Mouse (Mus musculus) frontal cortex, postnatal 14 days (tissue): Measurements from ENCODE around the gene Rex1bd.

Experiments
- DNase-seq, 2 experiments: peaks; one replicate each; pipeline ENCODE4 v3.0.0; 2022; ENCODE audit warnings: low spot score in 2 of 2

Gene Rex1bd

DNA sequence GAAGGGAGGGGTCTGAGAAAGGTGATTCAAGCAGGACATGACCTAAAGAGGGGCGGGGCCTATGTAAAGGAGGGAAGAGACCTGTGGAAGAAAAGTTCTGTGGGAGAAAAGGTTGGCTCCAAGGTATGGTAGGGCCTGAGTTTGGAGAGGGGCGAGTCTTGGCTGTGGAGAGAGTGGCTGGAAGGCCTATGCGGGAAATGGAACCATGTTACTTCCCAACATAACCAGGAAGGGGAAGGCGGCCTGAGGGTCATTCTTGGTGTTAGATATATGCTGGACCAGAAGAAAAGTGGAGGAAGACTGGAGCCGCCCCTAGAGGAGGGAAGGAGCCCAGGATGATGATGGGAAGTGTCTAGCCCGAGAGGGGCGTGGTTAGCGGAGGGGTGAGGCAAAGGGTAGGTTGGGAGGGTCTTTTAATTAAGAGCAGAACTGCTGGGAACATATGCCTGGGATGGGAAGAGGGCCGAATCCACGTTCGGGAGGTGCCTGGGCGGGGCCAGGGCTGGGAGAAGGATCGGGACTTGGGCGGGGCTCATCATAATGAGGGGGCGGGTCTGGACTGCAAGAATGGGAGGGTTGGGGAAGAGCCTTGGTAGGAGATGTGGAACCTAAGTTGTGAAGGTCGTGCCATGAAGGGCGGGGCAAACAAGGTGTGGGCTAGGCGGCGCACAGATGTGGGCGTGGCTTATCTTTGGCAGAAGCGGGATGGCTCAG is 29.1 kb downstream of the Rex1bd start:
- DNase-seq, result no peak

DNA sequence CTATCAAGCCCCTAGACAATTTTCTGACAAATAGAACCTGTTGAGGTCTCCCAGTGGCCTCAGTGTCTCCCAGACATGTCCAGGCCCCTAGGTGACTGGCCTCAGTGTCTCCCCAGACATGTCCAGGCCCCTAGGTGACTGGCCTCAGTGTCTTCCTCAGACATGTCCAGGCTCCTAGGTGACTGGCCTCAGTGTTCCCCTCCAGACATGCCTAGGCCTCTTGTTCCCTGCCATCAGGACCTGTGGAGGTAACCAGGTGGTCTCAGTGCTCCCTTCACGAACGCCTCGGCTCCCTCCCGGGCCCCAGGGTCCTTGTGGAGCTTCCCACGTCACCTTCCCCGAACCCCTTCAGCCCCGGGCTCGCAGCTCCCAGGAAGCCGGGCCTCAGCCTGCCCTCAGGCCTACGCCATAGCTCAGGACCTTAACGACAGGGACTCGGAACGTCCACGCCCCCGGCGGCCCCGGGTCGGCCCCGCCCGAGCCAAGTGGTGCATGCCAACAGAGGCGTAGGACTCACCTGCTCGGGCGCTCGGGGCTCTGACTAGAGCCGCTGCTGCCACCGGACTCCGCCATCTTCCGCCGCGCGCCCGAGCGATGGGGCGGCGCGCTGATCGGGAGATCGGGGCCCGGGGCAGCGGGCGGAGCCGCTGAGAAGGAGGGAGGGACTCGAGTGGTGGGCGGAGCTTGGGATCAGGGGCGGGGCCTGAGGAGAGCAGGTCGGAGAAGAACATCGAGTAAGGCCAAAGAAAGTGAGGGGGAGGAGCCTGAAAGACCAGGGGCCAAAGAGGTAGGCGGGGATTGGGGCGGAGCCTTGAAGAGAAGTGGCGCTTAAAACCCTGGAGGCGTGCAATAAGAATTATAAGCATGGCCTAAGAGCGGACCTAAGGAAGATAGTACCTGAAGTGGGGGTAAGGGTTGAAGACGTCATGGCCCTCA is 30.0 kb downstream of the Rex1bd start, which contains the start of gene Klhl26:
TSS of gene Klhl26 (minus strand) at position 636 of the 936 bp plus-strand sequence.
- peak; percentile 83 to 90 for DNase-seq

DNA sequence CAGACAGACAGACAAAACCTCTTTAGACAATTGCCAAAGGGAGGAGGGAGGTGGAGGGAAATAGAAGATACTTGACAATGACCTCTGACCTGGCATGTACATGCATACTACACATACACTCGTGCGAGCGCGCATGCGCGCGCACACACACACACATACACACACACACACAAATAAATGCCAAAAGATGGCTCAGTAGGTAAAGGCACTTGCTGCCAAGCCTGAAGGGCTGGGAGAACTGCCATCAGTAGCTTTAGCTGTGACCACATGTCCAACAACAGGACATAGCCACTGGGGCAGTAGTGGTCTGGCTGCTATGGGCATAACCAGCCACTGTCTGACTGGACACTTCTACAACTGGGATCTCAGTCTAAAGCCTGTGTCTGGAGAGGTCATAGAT is 34.7 kb downstream of the Rex1bd start:
- DNase-seq, result no peak

DNA sequence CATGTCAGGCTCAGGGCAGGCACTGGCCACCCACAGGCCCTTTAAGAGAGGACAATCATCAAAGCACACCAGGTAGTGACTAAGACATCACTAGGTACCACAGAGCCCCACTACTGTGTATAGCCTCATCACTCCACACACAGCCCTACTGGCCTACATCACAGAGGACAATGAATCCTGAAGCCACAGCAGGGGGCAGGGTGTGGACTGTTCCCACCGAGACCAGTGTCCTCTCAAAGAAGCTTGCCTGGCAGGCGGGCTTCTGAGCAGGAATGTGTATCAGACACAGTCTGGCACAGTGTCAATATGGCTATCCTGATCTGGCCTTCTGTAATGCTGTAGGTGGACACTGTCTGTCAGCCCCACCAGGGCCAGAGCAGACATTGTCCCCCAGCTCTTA is 36.6 kb downstream of the Rex1bd start:
- DNase-seq, result no peak

DNA sequence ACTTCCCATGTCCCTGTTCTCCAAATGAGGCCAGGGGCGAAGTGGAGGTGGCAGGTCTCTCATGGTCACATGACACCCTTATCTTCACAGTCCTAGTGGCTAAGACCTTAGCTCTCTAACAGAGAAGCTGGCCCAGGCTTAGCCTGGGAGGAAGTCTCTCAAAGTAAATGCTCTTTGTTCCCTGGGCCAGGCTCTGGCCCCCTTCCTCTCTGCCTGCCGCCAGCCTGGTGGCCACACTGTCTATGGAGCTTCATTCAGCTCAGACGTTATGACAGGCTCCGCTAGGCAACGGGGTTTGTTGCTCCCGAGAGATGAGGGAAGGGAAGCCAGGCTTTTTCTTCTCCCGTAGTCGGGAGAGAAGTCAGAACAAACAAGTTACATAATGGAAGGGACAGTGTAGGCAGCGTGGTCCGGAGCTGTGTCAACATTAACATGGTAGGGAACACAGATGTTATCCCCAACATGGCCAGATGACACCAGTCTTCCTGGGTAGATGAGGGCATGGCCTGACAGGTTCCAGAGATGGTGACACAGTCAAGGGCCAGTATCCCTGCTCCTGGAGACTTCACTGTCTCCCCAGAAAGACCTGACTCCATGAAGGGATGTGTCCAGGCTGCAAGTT is 37.1 kb downstream of the Rex1bd start:
- no peak for DNase-seq

DNA sequence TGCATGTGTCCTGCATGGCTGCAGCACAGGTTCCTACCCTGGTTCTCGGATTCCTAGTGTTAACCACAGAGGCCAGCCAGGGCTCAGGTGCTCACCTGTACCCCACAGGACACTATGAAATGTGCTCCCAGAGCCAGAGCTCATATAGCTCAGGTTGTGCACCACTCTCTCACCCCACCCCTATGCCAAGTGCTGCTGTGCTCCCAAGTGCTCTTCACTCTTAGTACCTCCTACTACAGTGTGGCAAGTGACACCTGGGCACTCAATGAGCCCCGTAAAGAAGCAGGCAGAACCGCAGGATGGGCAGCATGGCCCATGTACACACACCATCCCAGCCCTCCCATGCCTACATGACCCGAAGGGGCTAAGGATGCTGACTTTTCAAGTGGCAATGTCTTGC is 37.8 kb downstream of the Rex1bd start:
- DNase-seq, result no peak

DNA sequence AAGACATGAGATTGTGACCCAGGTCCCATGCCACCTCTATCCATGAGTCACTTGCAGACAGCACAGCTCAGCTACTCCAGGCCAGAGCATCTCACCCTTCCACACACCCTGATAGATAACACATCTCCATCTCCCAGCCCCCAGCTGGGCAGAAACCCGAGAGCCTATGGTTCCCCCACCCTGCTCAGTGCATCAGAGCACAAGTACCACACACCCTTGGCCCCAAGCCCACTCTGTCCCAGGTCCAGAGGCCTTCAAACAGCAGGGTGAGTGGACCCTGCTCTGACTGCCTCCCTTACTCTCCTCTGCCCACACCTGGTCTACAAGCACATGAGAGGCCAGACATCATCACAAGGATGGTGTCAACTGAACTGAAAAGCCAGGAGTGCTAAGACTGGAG is 38.6 kb downstream of the Rex1bd start:
- no peak for DNase-seq

DNA sequence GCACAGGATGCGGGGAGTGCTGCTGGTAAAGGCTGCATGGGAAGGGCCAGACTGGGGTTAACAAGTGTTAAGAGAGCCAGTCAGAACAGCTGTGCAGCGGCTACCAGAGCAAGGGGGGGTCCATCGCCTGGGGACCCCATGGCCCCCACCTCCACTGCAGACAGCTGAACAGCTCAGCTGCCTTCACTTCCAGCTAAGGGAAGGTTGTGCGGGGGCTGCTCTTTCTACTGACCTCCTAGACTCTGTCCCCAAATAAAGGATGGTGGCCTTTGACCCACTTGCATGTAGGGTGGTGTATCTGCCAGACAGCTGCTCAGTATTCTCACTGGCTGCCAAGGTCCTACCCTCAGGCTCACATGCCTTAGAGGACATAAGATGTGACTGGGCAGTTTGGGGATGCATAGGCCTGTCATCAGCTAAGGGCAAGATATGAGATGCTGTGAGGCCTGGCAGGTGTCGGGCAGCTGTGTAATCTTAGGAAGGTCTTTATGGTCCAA is 39.3 kb downstream of the Rex1bd start:
- no peak for DNase-seq

DNA sequence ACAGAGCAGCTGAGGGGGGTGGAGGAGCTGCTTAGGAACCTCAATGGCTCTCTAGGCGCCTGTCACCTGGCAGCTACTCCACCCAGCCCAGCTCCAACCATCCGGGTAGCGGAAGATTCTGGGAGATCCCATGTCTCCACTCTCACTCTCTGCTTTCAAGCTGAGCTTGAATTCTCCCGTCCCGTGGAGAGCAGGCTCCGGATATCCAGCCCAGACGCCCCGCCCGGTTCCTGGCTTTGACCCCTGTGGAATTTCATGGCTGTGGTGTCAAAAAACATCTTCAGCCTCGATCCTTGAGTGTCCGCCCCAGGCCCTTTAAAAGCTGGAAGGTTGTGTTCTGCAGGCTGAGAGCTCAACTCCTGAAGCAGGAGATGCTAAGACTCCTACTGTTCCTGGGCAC is 39.8 kb downstream of the Rex1bd start:
- no peak for DNase-seq

DNA sequence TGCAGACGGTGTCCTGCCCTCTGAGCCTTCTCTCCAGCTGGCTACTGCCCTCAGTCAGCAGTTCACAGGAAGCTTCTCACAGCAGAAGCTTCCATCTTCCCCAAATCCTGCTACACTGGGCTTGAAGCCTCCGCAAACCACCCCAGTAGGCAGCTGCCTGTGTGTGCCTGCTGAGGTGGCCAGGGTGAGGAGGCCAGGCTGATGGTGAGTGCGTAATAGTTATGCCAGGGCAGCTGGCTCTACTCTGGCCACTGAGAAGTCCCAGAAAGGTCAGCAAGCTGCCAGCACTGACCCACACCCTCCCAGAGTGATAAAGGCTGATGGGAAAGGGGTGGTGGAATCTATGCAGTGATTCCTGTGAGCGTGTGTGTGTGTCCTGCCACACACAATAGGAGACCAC is 40.2 kb downstream of the Rex1bd start:
- no peak for DNase-seq

DNA sequence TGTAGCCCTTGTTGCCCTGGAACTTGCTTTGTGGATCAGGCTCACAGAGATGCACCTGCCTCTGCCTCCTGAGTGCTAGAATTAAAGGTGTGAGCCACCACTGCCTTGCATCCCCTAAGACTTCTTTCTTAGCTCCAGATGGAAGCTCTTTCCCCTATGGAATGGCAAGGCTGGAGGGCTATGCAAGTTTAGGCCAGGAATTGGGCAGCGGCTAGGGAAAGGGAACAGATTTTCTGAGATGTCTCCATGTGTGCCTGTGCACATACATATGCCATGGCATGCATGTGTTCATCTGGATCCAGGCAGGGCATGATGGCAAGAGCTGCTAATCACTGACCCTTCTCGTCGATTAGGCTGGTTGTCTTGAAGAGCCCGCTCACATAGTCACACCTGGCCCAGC is 40.9 kb downstream of the Rex1bd start:
- no peak for DNase-seq

DNA sequence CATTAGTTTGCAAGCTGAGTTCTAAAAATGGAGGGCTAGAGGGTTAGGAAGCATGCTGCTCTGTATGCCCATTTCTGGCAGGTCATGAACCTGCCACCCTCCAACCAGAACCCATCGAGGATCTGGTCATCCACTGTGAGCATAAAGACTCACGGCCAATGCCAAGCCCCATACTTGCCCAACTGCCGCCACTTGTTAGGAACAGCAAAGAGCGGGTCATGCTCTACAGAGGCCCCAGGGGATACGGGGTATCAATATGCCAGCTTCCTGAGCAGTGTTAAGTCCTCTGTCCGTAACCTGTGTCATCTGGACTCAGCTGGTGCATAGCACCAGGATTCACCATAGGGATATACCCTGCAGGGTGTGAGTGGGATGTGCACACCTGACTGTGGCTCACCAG is 42.4 kb downstream of the Rex1bd start:
- DNase-seq, result no peak

DNA sequence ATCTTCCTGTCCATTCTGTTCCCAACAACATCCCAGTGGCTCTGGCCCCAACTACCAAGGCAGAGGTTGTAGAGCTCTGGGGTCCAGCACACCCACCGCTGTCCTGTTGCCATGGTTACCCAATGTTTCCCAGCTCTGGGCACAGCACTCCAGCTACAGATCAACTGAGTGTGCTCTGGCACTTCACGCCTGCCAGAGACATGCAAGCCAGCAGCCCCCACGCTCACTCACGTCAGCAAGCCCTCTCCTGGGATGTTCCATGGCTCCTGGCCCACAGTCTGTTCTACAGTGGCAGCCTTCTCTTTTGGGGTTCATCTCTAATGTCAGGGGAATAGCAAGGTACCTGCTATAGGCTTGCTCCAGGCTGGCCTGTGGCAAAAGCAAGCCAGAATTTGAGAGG is 43.2 kb downstream of the Rex1bd start:
- no peak for DNase-seq

DNA sequence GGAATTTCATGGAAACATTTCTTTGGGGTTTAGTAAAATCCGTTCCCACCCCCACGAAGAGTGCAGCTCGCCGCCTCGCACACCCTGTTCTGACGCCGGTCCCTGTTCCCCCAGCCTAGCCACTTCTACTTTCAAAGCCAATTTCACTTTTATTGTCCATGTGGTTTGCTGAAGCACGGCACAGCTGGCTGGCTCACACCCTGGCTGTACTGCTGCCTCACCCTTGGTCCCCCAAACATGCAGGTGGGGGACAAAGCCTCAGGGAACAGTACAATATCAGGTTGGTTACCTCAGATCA is 44.1 kb downstream of the Rex1bd start:
- DNase-seq, result no peak

DNA sequence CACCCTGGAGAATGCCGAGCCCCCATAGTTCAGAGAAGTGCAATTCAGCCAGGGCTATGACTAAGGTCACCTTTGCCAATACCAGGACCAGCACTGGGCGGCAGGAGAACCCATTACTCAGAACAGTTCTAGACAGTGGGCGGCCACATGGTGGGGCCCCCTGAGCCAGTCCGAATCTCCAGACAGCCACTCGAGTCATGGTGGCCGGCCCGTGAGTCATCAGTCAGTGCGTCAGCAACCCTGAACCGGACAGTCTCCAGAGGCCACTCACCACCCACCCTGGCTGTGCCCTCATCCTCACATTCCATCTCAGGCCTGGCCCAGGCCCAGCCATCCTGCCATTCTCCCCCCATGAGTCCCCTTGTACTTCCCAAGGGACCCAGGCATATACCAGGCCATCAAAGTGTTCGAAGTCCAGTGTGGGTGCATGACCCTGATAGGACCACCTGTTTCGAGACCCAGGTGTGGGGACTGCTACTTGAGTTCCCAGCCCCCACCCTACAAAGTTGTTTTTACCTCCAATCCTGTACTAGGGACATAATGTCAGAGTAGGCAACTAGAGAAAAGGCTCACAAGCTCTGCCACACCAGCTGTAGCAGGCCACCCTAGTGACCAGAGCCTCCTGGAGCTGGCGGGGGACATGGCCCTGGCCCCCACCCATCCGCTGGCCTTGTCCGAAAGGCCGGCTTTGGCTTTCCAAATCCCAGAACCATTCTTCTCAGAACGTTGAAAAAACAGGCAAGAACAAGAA is 44.6 kb downstream of the Rex1bd start:
- no peak for DNase-seq

DNA sequence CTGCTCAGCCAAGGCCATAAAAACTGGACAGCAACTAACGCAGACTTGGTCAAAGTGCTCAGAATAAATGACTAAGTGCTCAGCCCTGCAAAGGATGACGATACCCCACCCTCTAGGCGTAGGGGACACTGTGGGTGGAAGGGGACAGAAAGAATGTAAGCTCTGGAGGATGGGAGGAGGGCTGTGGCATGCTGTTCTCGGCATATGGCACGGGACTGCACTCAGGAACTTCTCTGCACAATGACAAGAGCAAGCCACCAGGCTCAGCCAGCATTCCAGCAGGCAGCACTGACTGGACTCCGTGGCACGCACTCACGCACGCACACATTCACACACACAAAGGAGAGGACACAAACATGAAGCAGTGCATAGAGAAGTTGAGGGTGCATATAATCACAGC is 45.9 kb downstream of the Rex1bd start:
- no peak for DNase-seq

DNA sequence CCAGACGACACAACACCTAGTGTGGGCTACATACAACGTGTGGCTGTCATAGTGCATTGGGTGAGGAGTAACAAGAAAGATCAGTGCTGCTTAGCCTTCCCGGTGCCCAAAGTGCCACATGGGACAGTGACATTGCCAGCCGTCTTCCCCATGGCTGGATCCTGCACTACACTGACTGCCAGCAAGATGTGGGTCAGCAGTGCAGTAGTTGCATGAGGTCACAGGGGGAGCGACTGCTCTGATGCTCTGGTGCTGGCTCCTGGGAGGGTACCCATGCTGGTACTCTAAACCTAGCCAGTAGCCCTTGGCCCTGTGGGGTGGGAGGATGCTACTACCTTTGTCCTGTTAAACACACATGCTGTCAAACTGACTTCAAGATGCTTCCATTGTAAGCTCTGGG is 46.4 kb downstream of the Rex1bd start:
- no peak for DNase-seq

DNA sequence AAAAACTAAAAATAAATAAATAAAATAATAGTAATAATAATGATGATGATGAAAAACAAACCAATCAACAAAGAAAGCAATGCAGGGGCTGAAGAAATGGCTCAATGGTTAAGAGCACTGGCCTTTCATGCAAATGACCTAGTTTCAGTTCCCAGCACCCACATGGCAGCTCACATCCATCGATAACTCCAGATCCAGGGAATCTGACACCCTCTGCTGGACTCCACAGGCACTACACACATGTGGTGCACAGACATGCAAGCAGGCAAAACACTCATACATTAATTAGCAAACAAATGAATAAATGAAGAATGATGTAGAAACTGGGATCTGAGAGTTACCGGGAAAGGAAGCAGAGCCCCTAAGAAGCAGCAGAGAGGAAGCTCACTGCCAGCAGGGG is 46.9 kb downstream of the Rex1bd start:
- DNase-seq, result no peak

DNA sequence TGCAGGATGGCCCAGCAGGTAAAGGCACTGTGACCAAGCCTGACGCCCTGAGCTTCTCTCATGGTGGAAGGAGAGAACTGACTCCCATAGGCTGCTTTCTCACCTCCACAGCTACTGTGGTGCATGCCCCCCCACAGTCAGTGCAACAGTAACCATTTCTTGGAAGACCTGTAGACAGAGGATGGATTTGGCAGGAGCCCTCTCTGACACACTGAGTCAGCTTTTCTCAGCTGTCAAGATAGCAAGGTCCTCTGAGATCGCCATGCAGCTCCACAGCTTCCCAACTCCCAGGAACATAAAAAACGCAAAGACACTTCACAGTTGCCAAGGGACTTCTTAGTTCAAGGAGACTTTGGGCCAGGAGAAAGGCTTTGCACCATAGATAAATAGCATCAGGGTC is 48.1 kb downstream of the Rex1bd start:
- DNase-seq, result no peak

DNA sequence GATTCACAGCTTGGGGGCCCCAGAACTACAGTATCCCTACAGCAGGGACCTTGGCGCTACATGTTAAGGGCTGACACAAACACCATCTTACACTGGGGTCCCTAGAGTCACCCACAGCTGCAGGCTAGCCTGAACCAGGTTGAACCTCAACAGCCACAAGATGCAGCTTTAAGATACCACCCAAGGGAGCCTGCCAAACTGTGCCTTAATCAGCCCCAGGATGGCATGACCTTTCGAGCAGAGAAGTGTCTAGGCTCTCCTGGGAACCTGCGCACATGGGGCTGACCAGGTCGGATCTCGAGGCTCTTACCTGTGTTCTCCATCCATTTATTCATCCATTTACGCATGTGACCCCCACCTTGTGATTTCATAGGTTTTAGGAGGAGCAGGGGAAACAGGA is 48.7 kb downstream of the Rex1bd start:
- DNase-seq, result no peak

DNA sequence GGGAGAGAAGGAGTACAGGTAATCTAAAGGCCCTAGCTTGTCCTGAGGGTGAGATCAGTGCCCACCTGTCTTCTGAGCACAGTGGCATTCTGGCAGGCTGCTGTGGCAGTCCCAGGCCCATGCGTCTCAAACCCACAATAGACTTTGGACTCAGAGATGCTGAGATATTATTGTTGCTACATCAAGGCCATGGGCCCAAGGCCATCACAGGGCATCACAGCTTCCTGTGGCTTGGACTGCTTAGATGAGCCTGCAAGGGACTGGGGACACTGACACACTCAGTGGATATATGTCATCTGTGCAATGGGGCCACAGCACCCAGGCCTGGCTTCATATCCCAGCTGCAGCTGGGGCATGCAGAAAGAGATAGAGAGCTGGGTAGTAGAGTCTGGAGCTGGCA is 49.6 kb downstream of the Rex1bd start:
- no peak for DNase-seq
